Comparison of ENCODE assay signal across 16 mouse cellular contexts in genomic region chr14:30103946-30104536, GRCm38 (mm10).
DNase-seq lines count a peak whose midpoint lies in the region; ATAC-seq and TF ChIP-seq lines count a peak whose summit lies in the region.
"Had no signal": no experiment of that assay in that cellular context is flagged by ENCODE, and none has a peak within 500 bp of the region (broad histone marks: within the 10 kb centered on the region; RNA-seq: fewer than 3 reads in every experiment).

No protein-coding gene starts in this region.

- H3K27me3 ChIP-seq in embryonic facial prominence, embryonic 14.5 days (replicated peaks; ENCODE audit: control insufficient read depth, insufficient read depth, low read length): no peaks in the 10 kb centered on the region
- no peaks in the 10 kb centered on the region for H3K27me3 ChIP-seq in embryonic facial prominence, embryonic 10.5 days (replicated peaks; ENCODE audit: low read depth, poor library complexity, severe bottlenecking)
- H3K27me3 ChIP-seq in liver, adult 2 months (ENCODE audit: control insufficient read depth, insufficient read depth, low read length): no peaks in the 10 kb centered on the region
- no peaks in the 10 kb centered on the region for H3K27me3 ChIP-seq in liver, embryonic 11.5 days (replicated peaks; ENCODE audit: control insufficient read depth, insufficient read depth, low read length)
- no peaks in the 10 kb centered on the region for H3K27me3 ChIP-seq in E14TG2a.4 (ENCODE audit: insufficient read depth, low read length)
- H3K27me3 ChIP-seq: limb, embryonic 13.5 days; stomach, embryonic 15.5 days had no signal

- no peak overlapping the region for H3K9ac ChIP-seq in embryonic facial prominence, embryonic 14.5 days (ENCODE audit: low read depth, low read length)
- no peak overlapping the region for H3K9ac ChIP-seq in liver, adult 2 months (ENCODE audit: low read depth, low read length)
- no peak overlapping the region for H3K9ac ChIP-seq in liver, embryonic 11.5 days (ENCODE audit: low read depth, low read length)
- H3K9ac ChIP-seq: limb, embryonic 13.5 days; stomach, embryonic 15.5 days had no signal

- ATAC-seq in embryonic facial prominence, embryonic 14.5 days (ENCODE audit: low read depth): peak; percentile 47; the same call in 1 of the 2 replicates
- ATAC-seq in liver, embryonic 11.5 days (replicated peaks; ENCODE audit: low FRiP score): no peak

- 72% methylated on average over 8 of the region's 8 CpGs for WGBS in embryonic facial prominence, embryonic 14.5 days
- 69% methylated on average over 8 of the region's 8 CpGs for WGBS in embryonic facial prominence, embryonic 10.5 days
- WGBS in liver, adult 2 months: 47% methylated on average over 8 of the region's 8 CpGs
- WGBS in liver, embryonic 11.5 days: 53% methylated on average over 8 of the region's 8 CpGs

- TF ChIP-seq CTCF in liver, adult 2 months (IDR thresholded peaks at IDR 0.05; ENCODE audit: low read depth, low read length): no peak
- TF ChIP-seq CTCF in E14TG2a.4 (conservative IDR thresholded peaks at IDR 0.05; ENCODE audit: low read length): 0 out of 2 replicates have a peak, but pooled peaks have one; percentile 1

- no peak overlapping the region for H3K27ac ChIP-seq in embryonic facial prominence, embryonic 14.5 days (replicated peaks; ENCODE audit: low read depth, low read length)
- no peak overlapping the region; the same call in 1 of the 2 replicates for H3K27ac ChIP-seq in embryonic facial prominence, embryonic 10.5 days (replicated peaks)
- no peak overlapping the region for H3K27ac ChIP-seq in liver, adult 2 months (replicated peaks; ENCODE audit: insufficient read depth, low read depth, low read length)
- no peak overlapping the region for H3K27ac ChIP-seq in liver, embryonic 11.5 days (ENCODE audit: low read depth, low read length)
- H3K27ac ChIP-seq: gastrocnemius, adult 2 months; limb, embryonic 13.5 days; stomach, embryonic 15.5 days had no signal

- H3K36me3 ChIP-seq in embryonic facial prominence, embryonic 14.5 days (ENCODE audit: control insufficient read depth, insufficient read depth, low read length): no peaks in the 10 kb centered on the region
- no peaks in the 10 kb centered on the region for H3K36me3 ChIP-seq in embryonic facial prominence, embryonic 10.5 days (replicated peaks)
- no peaks in the 10 kb centered on the region for H3K36me3 ChIP-seq in liver, adult 2 months (ENCODE audit: control insufficient read depth, insufficient read depth, low read length)
- H3K36me3 ChIP-seq in liver, embryonic 11.5 days (ENCODE audit: control insufficient read depth, insufficient read depth, low read length): no peaks in the 10 kb centered on the region
- H3K36me3 ChIP-seq in E14TG2a.4 (ENCODE audit: insufficient read depth, low read length): no peaks in the 10 kb centered on the region
- H3K36me3 ChIP-seq: limb, embryonic 13.5 days; stomach, embryonic 15.5 days had no signal

- no peak for DNase-seq in embryonic facial prominence, embryonic 14.5 days (ENCODE audit: low spot score)
- no peak for DNase-seq in embryonic facial prominence, embryonic 10.5 days (ENCODE audit: low spot score)
- DNase-seq in liver, adult 2 months (ENCODE audit: extremely low read depth, low read depth, low spot score): peak; percentile 73
- no peak for DNase-seq in liver, embryonic 11.5 days (ENCODE audit: low spot score)
- peak; percentile 87 for DNase-seq in thymus, postnatal 0 days (ENCODE audit: low spot score)
- no peak for DNase-seq in ovary, adult 18-20 months (ENCODE audit: low spot score)
- no peak for DNase-seq in adrenal gland, postnatal 14 days
- DNase-seq: B cell, adult 2 months; cerebellum, adult 8-10 months; gastrocnemius, adult 2 months; kidney, postnatal 14 days; layer of hippocampus, postnatal 36 days had no signal

- H3K79me2 ChIP-seq in liver, adult 2 months (ENCODE audit: control insufficient read depth, insufficient read depth, low read length): no peaks in the 10 kb centered on the region

- H3K4me3 ChIP-seq in embryonic facial prominence, embryonic 14.5 days (ENCODE audit: low read depth, low read length): no peak overlapping the region
- H3K4me3 ChIP-seq in embryonic facial prominence, embryonic 10.5 days: no peak overlapping the region
- no peak overlapping the region for H3K4me3 ChIP-seq in liver, adult 2 months (ENCODE audit: insufficient read depth, low read depth, low read length)
- no peak overlapping the region for H3K4me3 ChIP-seq in liver, embryonic 11.5 days (ENCODE audit: low read depth, low read length)
- H3K4me3 ChIP-seq in E14TG2a.4 (replicated peaks; ENCODE audit: low read length): no peak overlapping the region
- H3K4me3 ChIP-seq: gastrocnemius, adult 2 months; limb, embryonic 13.5 days; myocyte; stomach, embryonic 15.5 days had no signal

- no peak overlapping the region for H3K4me2 ChIP-seq in embryonic facial prominence, embryonic 14.5 days (ENCODE audit: low read depth, low read length)
- H3K4me2 ChIP-seq in liver, embryonic 11.5 days: no peak overlapping the region
- H3K4me2 ChIP-seq: limb, embryonic 13.5 days; stomach, embryonic 15.5 days had no signal

- H3K4me1 ChIP-seq in embryonic facial prominence, embryonic 14.5 days (ENCODE audit: control insufficient read depth, insufficient read depth, low read length): no peaks in the 10 kb centered on the region
- peaks cover 14% of the 10 kb centered on the region for H3K4me1 ChIP-seq in embryonic facial prominence, embryonic 10.5 days
- H3K4me1 ChIP-seq in liver, adult 2 months (ENCODE audit: control insufficient read depth, insufficient read depth, low read length): peaks cover 8% of the 10 kb centered on the region
- H3K4me1 ChIP-seq in liver, embryonic 11.5 days (replicated peaks; ENCODE audit: control insufficient read depth, insufficient read depth, low read length): 0 out of 2 replicates have a peak, but pooled peaks cover 3% of the 10 kb centered on the region
- H3K4me1 ChIP-seq in E14TG2a.4 (replicated peaks; ENCODE audit: low read depth, low read length): no peaks in the 10 kb centered on the region; the same call in 1 of the 2 replicates

- no peaks in the 10 kb centered on the region for H3K9me3 ChIP-seq in embryonic facial prominence, embryonic 14.5 days (ENCODE audit: control insufficient read depth, low read length)
- no peaks in the 10 kb centered on the region for H3K9me3 ChIP-seq in embryonic facial prominence, embryonic 10.5 days
- H3K9me3 ChIP-seq in liver, embryonic 11.5 days (ENCODE audit: control insufficient read depth, low read length): no peaks in the 10 kb centered on the region
- H3K9me3 ChIP-seq in E14TG2a.4 (ENCODE audit: low read length): no peaks in the 10 kb centered on the region
- H3K9me3 ChIP-seq: limb, embryonic 13.5 days; stomach, embryonic 15.5 days had no signal

- TF ChIP-seq POLR2A in liver, adult 2 months (IDR thresholded peaks at IDR 0.05; ENCODE audit: extremely low read depth, insufficient read depth, low read length): no peak

Comparison
In these comparisons a context has a peak if more than half of its experiments do, and no peak if none do; other contexts are left out.
1. DNase-seq: peak in liver, adult 2 months (single experiment) and thymus, postnatal 0 days (single experiment); none in embryonic facial prominence, embryonic 14.5 days (single experiment), embryonic facial prominence, embryonic 10.5 days (single experiment), liver, embryonic 11.5 days (single experiment), ovary, adult 18-20 months (single experiment) and adrenal gland, postnatal 14 days (single experiment).